Mouse (Mus musculus) E14TG2a.4 (cell line): ENCODE data around the gene Tulp4.

Source experiments
- CTCF ChIP-seq: conservative IDR thresholded peaks from 2 replicates; pipeline ENCODE4 v1.5.1; 2014; ENCODE audit warnings: low read length
- NANOG ChIP-seq: IDR thresholded peaks from 2 replicates; pipeline ENCODE4 v1.6.1; 2014; ENCODE audit warnings: borderline replicate concordance, low read length, mixed read lengths
- POU5F1 ChIP-seq: IDR thresholded peaks from 2 replicates; pipeline ENCODE4 v1.6.1; 2014; ENCODE audit warnings: low read length, borderline replicate concordance

DNA sequence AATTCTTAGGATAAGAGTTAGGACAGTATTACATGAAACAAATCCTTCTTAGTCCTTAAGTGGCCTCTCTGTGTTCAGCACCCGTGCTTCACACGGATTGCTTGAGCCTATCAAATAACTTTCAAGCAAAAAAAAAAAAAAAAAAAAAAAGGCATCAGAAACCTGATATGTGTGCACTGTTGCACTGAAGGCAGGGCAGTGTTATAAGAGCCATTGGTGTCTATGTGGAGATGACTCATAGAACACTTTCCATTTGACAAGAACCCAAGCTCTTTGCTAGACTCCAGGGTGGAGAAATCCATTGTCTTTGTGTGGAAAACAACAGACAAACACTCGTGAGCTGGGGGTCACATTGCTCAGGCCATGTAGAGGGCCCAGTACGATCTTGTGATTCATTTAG is 58.7 kb downstream of the Tulp4 start:
- TF ChIP-seq CTCF, result no peak
- no peak for TF ChIP-seq POU5F1
- TF ChIP-seq NANOG, result no peak
